Mouse (Mus musculus) cerebellum, adult 18-20 months (tissue): ENCODE measurements around the gene Olfr971.
"Not testable (repeated sequence)": the region's sequence is repeated elsewhere in the genome, so short reads cannot be mapped to it uniquely, and the experiment has no call there.

Source experiments
- DNase-seq, 2 experiments: peaks; one replicate each; pipeline ENCODE4 v3.0.0; 2021

Olfr971 gene

GRCm38 (mm10) chr9:39836576-39836975 is at the start of gene Olfr971:
Gene Olfr971, plus strand, starts transcription at chr9:39836876.
- not testable (repeated sequence) for DNase-seq

DNA sequence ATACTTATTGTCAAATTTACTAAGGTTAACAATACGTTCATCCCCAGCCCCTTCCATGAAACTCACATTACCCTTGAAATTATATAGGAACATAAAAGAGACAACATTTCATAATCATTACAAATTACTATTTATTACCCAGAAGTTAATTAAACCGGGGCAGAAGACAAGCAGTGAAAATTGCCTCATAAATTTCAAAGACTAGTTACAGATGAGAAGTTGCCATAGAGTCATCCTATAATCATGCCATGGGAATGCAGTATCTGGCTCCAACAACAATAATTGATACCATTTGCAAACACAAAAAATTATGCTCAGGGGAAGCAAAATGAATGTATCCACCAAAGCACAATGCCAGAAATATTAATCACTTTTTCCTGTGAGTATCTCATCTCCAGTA is 46.1 kb upstream of the Olfr971 start, which contains the start of gene Olfr969:
Gene Olfr969 (plus strand): TSS at position 388 of the 400 bp plus-strand sequence.
- no peak for DNase-seq

GRCm38 (mm10) chr9:39808560-39808959 is 28.1 kb upstream of the Olfr971 start, which contains the start of gene Olfr970:
Gene Olfr970, plus strand, starts transcription at chr9:39808860.
- DNase-seq: no peak

DNA sequence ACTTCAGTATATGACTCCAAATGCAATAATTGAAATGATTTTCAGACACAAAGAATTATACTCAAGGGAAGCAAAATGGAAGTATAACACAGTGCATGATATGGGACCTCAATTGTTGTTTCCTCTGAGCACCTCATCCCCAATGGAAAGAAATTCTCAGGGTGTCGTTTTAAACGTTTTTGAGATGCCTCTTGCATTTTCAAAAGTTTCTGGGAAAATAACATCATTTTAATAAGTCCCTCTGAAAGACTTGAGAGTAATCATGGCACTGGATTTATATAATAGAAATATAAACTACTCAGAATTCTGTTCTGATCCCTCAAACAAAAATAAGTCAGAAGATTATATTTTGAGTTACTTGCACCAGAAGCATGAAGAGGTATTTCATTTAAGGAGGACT is 29.4 kb downstream of the Olfr971 start, which contains the start of gene Olfr972:
Gene Olfr972 (plus strand): TSS at position 301 of the 400 bp plus-strand sequence.
- no peak for DNase-seq

- not testable (repeated sequence) for DNase-seq
Observed at GRCm38 (mm10) chr9:39871986-39872385, 35.3 kb downstream of the Olfr971 start.

- DNase-seq: not testable (repeated sequence)
Observed at GRCm38 (mm10) chr9:39877541-39878396, 41.1 kb downstream of the Olfr971 start.
